Mouse (Mus musculus): Measurements from ENCODE around the gene Fyb2. TPM values are rescaled to one million over a fixed set of nuclear protein-coding genes. Genes with fewer than 3 reads are reported as not detected.

The Fyb2 gene
- polyA plus RNA-seq, 1 experiment from 2014 or later, result 0.13 TPM

DNA sequence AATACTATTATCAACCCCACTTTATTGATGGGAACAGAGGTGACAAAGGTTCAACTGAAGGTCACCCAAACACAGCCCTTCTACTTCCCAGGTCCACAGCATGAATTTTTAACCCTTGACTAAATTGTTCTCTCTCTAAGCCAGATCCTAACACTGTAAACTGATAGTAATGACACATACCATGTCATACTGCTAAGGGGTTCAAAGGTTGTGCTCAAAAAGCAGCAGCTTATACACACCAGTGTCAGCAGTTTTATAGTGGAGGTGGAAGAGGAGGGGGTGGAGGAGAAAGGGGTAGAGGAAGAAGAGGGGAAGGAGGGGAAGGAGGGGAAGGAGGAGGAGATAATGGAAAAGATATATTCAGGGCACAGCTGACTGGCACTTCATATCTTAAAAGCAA, 20.4 kb downstream of the Fyb2 start:
- Histone ChIP-seq H3K4me3 (ENCODE audit: low read length) (no peak overlapping the region), H3K27me3 (ENCODE audit: control insufficient read depth, insufficient read depth, low read depth, low read length) (no peaks in the 10 kb centered on the region), H3K4me2 (ENCODE audit: low read depth, low read length) (no peak overlapping the region), H3K36me3 (ENCODE audit: control insufficient read depth, insufficient read depth, low read length) (no peaks in the 10 kb centered on the region), H3K9me3 (ENCODE audit: control insufficient read depth, low read length) (no peaks in the 10 kb centered on the region), H3K27ac (ENCODE audit: low read length) (no peak overlapping the region), H3K4me1 (replicated peaks; ENCODE audit: control insufficient read depth, insufficient read depth, low read length) (no peaks in the 10 kb centered on the region), H3K9ac (ENCODE audit: low read length) (no peak overlapping the region)
- ATAC-seq (ENCODE audit: low read depth), result no peak

GRCm38 (mm10) chr4:104934997-104935396, 21.7 kb downstream of the Fyb2 start:
- Histone ChIP-seq H3K4me3 (ENCODE audit: low read length) (no peak overlapping the region), H3K36me3 (ENCODE audit: control insufficient read depth, insufficient read depth, low read length) (no peaks in the 10 kb centered on the region), H3K27ac (ENCODE audit: low read length) (no peak overlapping the region), H3K4me1 (replicated peaks; ENCODE audit: control insufficient read depth, insufficient read depth, low read length) (no peaks in the 10 kb centered on the region), H3K9ac (ENCODE audit: low read length) (no peak overlapping the region), H3K9me3 (ENCODE audit: control insufficient read depth, low read length) (no peaks in the 10 kb centered on the region), H3K27me3 (ENCODE audit: control insufficient read depth, insufficient read depth, low read depth, low read length) (no peaks in the 10 kb centered on the region), H3K4me2 (ENCODE audit: low read depth, low read length) (no peak overlapping the region)
- ATAC-seq (ENCODE audit: low read depth), result no peak
- 50% methylated on average over 3 of the region's 3 CpGs for WGBS

GRCm38 (mm10) chr4:104935436-104935835, 22.2 kb downstream of the Fyb2 start:
- Histone ChIP-seq H3K9me3 (ENCODE audit: control insufficient read depth, low read length) (no peaks in the 10 kb centered on the region), H3K36me3 (ENCODE audit: control insufficient read depth, insufficient read depth, low read length) (no peaks in the 10 kb centered on the region), H3K27me3 (ENCODE audit: control insufficient read depth, insufficient read depth, low read depth, low read length) (no peaks in the 10 kb centered on the region), H3K9ac (ENCODE audit: low read length) (no peak overlapping the region), H3K4me1 (replicated peaks; ENCODE audit: control insufficient read depth, insufficient read depth, low read length) (no peaks in the 10 kb centered on the region), H3K4me3 (ENCODE audit: low read length) (no peak overlapping the region), H3K4me2 (ENCODE audit: low read depth, low read length) (no peak overlapping the region), H3K27ac (ENCODE audit: low read length) (no peak overlapping the region)
- WGBS, result 70% methylated on average over 3 of the region's 3 CpGs
- ATAC-seq (ENCODE audit: low read depth), result no peak

- no peak overlapping the region for H3K9ac ChIP-seq (ENCODE audit: low read length)
- no peaks in the 10 kb centered on the region for H3K4me1 ChIP-seq (replicated peaks; ENCODE audit: control insufficient read depth, insufficient read depth, low read length)
- no peaks in the 10 kb centered on the region for H3K36me3 ChIP-seq (ENCODE audit: control insufficient read depth, insufficient read depth, low read length)
- no peaks in the 10 kb centered on the region for H3K9me3 ChIP-seq (ENCODE audit: control insufficient read depth, low read length)
- ATAC-seq (ENCODE audit: low read depth), result no peak
- H3K27ac ChIP-seq (ENCODE audit: low read length), result no peak overlapping the region
- no peak overlapping the region for H3K4me2 ChIP-seq (ENCODE audit: low read depth, low read length)
- WGBS, result 37% methylated on average over 9 of the region's 9 CpGs
- H3K27me3 ChIP-seq (ENCODE audit: control insufficient read depth, insufficient read depth, low read depth, low read length), result no peaks in the 10 kb centered on the region
- no peak overlapping the region for H3K4me3 ChIP-seq (ENCODE audit: low read length)
These were observed 22.8 kb downstream of the Fyb2 start for GRCm38 (mm10) chr4:104936011-104936410.

- 42% methylated on average over 6 of the region's 6 CpGs for WGBS
- Histone ChIP-seq H3K9ac (ENCODE audit: low read length) (no peak overlapping the region), H3K27ac (ENCODE audit: low read length) (no peak overlapping the region), H3K27me3 (ENCODE audit: control insufficient read depth, insufficient read depth, low read depth, low read length) (no peaks in the 10 kb centered on the region), H3K9me3 (ENCODE audit: control insufficient read depth, low read length) (no peaks in the 10 kb centered on the region), H3K4me2 (ENCODE audit: low read depth, low read length) (no peak overlapping the region), H3K36me3 (ENCODE audit: control insufficient read depth, insufficient read depth, low read length) (no peaks in the 10 kb centered on the region), H3K4me3 (ENCODE audit: low read length) (no peak overlapping the region), H3K4me1 (replicated peaks; ENCODE audit: control insufficient read depth, insufficient read depth, low read length) (no peaks in the 10 kb centered on the region)
- no peak for ATAC-seq (ENCODE audit: low read depth)
These were observed 26.3 kb downstream of the Fyb2 start for GRCm38 (mm10) chr4:104939535-104939934.

DNA sequence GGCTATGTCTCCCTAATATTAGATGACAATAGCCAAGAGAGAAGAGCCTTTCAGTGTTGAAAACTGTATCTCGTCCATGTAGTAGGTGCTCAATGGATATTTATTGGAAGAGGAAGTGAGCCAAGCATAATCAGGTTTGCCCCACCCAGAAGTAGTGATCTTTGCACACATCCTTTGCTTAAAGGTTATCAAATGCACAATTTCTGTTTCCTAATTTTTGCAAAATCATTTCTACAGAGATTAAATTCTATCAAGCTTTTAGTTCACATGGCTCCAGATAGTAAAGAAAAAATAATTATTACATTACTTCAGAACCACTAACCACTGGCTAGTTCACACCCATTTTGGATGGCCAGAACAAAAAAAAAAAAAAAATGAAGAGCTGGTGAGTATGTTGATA, 28.6 kb downstream of the Fyb2 start:
- no peaks in the 10 kb centered on the region for H3K36me3 ChIP-seq (ENCODE audit: control insufficient read depth, insufficient read depth, low read length)
- no peak for ATAC-seq (ENCODE audit: low read depth)
- H3K27me3 ChIP-seq (ENCODE audit: control insufficient read depth, insufficient read depth, low read depth, low read length), result no peaks in the 10 kb centered on the region
- 69% methylated on average over 1 of the region's 1 CpGs for WGBS
- H3K4me1 ChIP-seq (replicated peaks; ENCODE audit: control insufficient read depth, insufficient read depth, low read length), result no peaks in the 10 kb centered on the region
- no peak overlapping the region for H3K27ac ChIP-seq (ENCODE audit: low read length)
- no peaks in the 10 kb centered on the region for H3K9me3 ChIP-seq (ENCODE audit: control insufficient read depth, low read length)
- H3K4me3 ChIP-seq (ENCODE audit: low read length), result no peak overlapping the region
- H3K4me2 ChIP-seq (ENCODE audit: low read depth, low read length), result no peak overlapping the region
- H3K9ac ChIP-seq (ENCODE audit: low read length), result no peak overlapping the region

- Histone ChIP-seq H3K27me3 (ENCODE audit: control insufficient read depth, insufficient read depth, low read depth, low read length) (no peaks in the 10 kb centered on the region), H3K27ac (ENCODE audit: low read length) (no peak overlapping the region), H3K9ac (ENCODE audit: low read length) (no peak overlapping the region), H3K4me3 (ENCODE audit: low read length) (no peak overlapping the region), H3K36me3 (ENCODE audit: control insufficient read depth, insufficient read depth, low read length) (no peaks in the 10 kb centered on the region), H3K4me1 (replicated peaks; ENCODE audit: control insufficient read depth, insufficient read depth, low read length) (peaks cover 8% of the 10 kb centered on the region), H3K9me3 (ENCODE audit: control insufficient read depth, low read length) (no peaks in the 10 kb centered on the region), H3K4me2 (ENCODE audit: low read depth, low read length) (no peak overlapping the region)
- 67% methylated on average over 1 of the region's 1 CpGs for WGBS
- ATAC-seq (ENCODE audit: low read depth), result no peak
These were observed 31.2 kb downstream of the Fyb2 start for GRCm38 (mm10) chr4:104944482-104944881.

GRCm38 (mm10) chr4:104948886-104949285, 35.6 kb downstream of the Fyb2 start:
- H3K4me1 ChIP-seq (replicated peaks; ENCODE audit: control insufficient read depth, insufficient read depth, low read length), result peaks cover 8% of the 10 kb centered on the region
- 8% methylated on average over 4 of the region's 4 CpGs for WGBS
- H3K9ac ChIP-seq (ENCODE audit: low read length), result no peak overlapping the region
- no peaks in the 10 kb centered on the region for H3K27me3 ChIP-seq (ENCODE audit: control insufficient read depth, insufficient read depth, low read depth, low read length)
- ATAC-seq (ENCODE audit: low read depth), result peak; percentile 26; the same call in 1 of the 2 replicates
- H3K36me3 ChIP-seq (ENCODE audit: control insufficient read depth, insufficient read depth, low read length), result no peaks in the 10 kb centered on the region
- no peaks in the 10 kb centered on the region for H3K9me3 ChIP-seq (ENCODE audit: control insufficient read depth, low read length)
- H3K4me3 ChIP-seq (ENCODE audit: low read length), result no peak overlapping the region
- no peak overlapping the region for H3K4me2 ChIP-seq (ENCODE audit: low read depth, low read length)
- H3K27ac ChIP-seq (ENCODE audit: low read length), result no peak overlapping the region

DNA sequence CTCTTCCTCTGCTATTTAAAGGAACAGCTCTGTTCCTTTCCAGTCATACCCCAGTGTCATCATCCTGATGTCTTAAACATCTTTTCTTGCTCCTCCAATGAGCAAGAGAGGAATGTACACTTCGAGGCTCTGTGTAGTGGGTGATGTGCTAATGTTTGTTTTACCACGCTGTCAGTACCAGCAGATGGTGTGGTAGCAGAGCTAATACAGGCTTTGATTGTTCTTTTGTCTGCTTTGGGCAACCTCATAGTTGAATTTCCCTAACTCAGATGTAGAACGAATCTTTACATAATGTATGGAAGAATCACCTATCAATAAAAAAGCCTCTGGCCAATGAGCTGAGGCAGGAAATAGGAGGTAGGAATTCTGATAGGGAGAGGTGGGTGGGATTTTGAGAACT, 36.0 kb downstream of the Fyb2 start:
- no peaks in the 10 kb centered on the region for H3K27me3 ChIP-seq (ENCODE audit: control insufficient read depth, insufficient read depth, low read depth, low read length)
- H3K9ac ChIP-seq (ENCODE audit: low read length), result no peak overlapping the region
- 31% methylated on average over 3 of the region's 3 CpGs for WGBS
- no peak overlapping the region for H3K27ac ChIP-seq (ENCODE audit: low read length)
- ATAC-seq (ENCODE audit: low read depth), result no peak
- peaks cover 8% of the 10 kb centered on the region for H3K4me1 ChIP-seq (replicated peaks; ENCODE audit: control insufficient read depth, insufficient read depth, low read length)
- H3K36me3 ChIP-seq (ENCODE audit: control insufficient read depth, insufficient read depth, low read length), result no peaks in the 10 kb centered on the region
- no peak overlapping the region for H3K4me3 ChIP-seq (ENCODE audit: low read length)
- H3K4me2 ChIP-seq (ENCODE audit: low read depth, low read length), result no peak overlapping the region
- no peaks in the 10 kb centered on the region for H3K9me3 ChIP-seq (ENCODE audit: control insufficient read depth, low read length)

- Histone ChIP-seq H3K4me1 (replicated peaks; ENCODE audit: control insufficient read depth, insufficient read depth, low read length) (peaks cover 8% of the 10 kb centered on the region), H3K36me3 (ENCODE audit: control insufficient read depth, insufficient read depth, low read length) (no peaks in the 10 kb centered on the region), H3K4me2 (ENCODE audit: low read depth, low read length) (no peak overlapping the region), H3K9me3 (ENCODE audit: control insufficient read depth, low read length) (no peaks in the 10 kb centered on the region), H3K9ac (ENCODE audit: low read length) (no peak overlapping the region), H3K4me3 (ENCODE audit: low read length) (no peak overlapping the region), H3K27me3 (ENCODE audit: control insufficient read depth, insufficient read depth, low read depth, low read length) (no peaks in the 10 kb centered on the region), H3K27ac (ENCODE audit: low read length) (no peak overlapping the region)
- WGBS, result 62% methylated on average over 4 of the region's 4 CpGs
- no peak for ATAC-seq (ENCODE audit: low read depth)
These were observed 38.1 kb downstream of the Fyb2 start for GRCm38 (mm10) chr4:104951280-104951878.
